Mouse (Mus musculus) MEL (cell line): ENCODE measurements around the gene Pip5k1b. TPM values are rescaled to one million over a fixed set of nuclear protein-coding genes. Genes with fewer than 3 reads are reported as not detected.

Experiments used
- DNase-seq: peaks from one replicate; pipeline ENCODE4 v3.0.0; 2011; ENCODE audit warnings: low read depth, low spot score
- H3K27ac ChIP-seq: 2 replicates; pipeline ENCODE4 v1.5.1; 2012; ENCODE audit warnings: low read depth, mild to moderate bottlenecking, control low read depth, low read length, moderate library complexity; ENCODE audit not compliant: control insufficient read depth
- H3K27me3 ChIP-seq, 2 experiments: fragments of 150-350 bp in 1 of 2; sonication (generic) in 1 of 2; 2 replicates each; pipeline ENCODE4 v1.6.1; 2012; ENCODE audit warnings: low read length in 2 of 2, mild to moderate bottlenecking in 2 of 2, improper control_type of control experiment in 1 of 2, moderate library complexity in 1 of 2; ENCODE audit not compliant: insufficient read depth in 2 of 2, control insufficient read depth in 1 of 2
- H3K36me3 ChIP-seq, 2 experiments: 2 replicates each; pipeline ENCODE4 v1.6.1; 2012 to 2014; ENCODE audit warnings: low read length in 2 of 2, improper control_type of control experiment in 1 of 2, inconsistent platforms in 1 of 2, mild to moderate bottlenecking in 1 of 2; ENCODE audit not compliant: insufficient read depth in 2 of 2, control insufficient read depth in 1 of 2
- H3K4me1 ChIP-seq, 2 experiments: fragments of 150-350 bp in 1 of 2; sonication (generic) in 1 of 2; 2 replicates each; pipeline ENCODE4 v1.6.1; 2012; ENCODE audit warnings: low read length in 2 of 2, improper control_type of control experiment in 1 of 2, mild to moderate bottlenecking in 1 of 2; ENCODE audit not compliant: insufficient read depth in 2 of 2, control insufficient read depth in 1 of 2
- H3K4me3 ChIP-seq, 2 experiments: fragments of 150-350 bp in 1 of 2; sonication (generic) in 1 of 2; 2 replicates each; pipeline ENCODE4 v1.5.1; 2012; ENCODE audit warnings: low read depth in 2 of 2, low read length in 2 of 2, mild to moderate bottlenecking in 2 of 2, moderate library complexity in 2 of 2, control low read depth in 1 of 2, improper control_type of control experiment in 1 of 2; ENCODE audit not compliant: control insufficient read depth in 1 of 2, insufficient read depth in 1 of 2
- H3K79me2 ChIP-seq: 2 replicates; pipeline ENCODE4 v1.6.1; 2012; ENCODE audit warnings: mild to moderate bottlenecking, low read length, moderate library complexity; ENCODE audit not compliant: control insufficient read depth, poor library complexity, insufficient read depth
- H3K9ac ChIP-seq: 2 replicates; pipeline ENCODE4 v1.6.1; 2012; ENCODE audit warnings: low read depth, mild to moderate bottlenecking, control low read depth, low read length, moderate library complexity; ENCODE audit not compliant: control insufficient read depth, poor library complexity, severe bottlenecking
- H3K9me3 ChIP-seq: fragments of 150-350 bp; sonication (generic); replicated peaks from 2 replicates; pipeline ENCODE4 v1.6.1; 2012; ENCODE audit warnings: mild to moderate bottlenecking, low read length, improper control_type of control experiment, moderate library complexity; ENCODE audit not compliant: insufficient read depth
- BHLHE40 ChIP-seq: IDR thresholded peaks from 2 replicates; pipeline ENCODE4 v1.6.1; 2012; ENCODE audit warnings: low read depth, mild to moderate bottlenecking, inconsistent platforms, low read length, improper control_type of control experiment, borderline replicate concordance
- CTCF ChIP-seq, 3 experiments: IDR thresholded peaks in 2 of 3; conservative IDR thresholded peaks in 1 of 3; 2 replicates each; pipeline ENCODE4 v1.5.1; 2011 to 2012; ENCODE audit warnings: low read length in 3 of 3, low read depth in 2 of 3, mild to moderate bottlenecking in 2 of 3, improper control_type of control experiment in 1 of 3, inconsistent platforms in 1 of 3, mixed read lengths in 1 of 3, moderate library complexity in 1 of 3; ENCODE audit not compliant: control insufficient read depth in 1 of 3, insufficient read depth in 1 of 3, poor library complexity in 1 of 3, severe bottlenecking in 1 of 3
- ELF1 ChIP-seq: IDR thresholded peaks from 2 replicates; pipeline ENCODE4 v1.6.1; 2014; ENCODE audit warnings: low read depth, mild to moderate bottlenecking, inconsistent platforms, low read length, improper control_type of control experiment, moderate library complexity
- EP300 ChIP-seq, 2 experiments: IDR thresholded peaks; 2 replicates each; pipeline ENCODE4 v1.6.1; 2011; ENCODE audit warnings: improper control_type of control experiment in 2 of 2, low read length in 2 of 2, low read depth in 1 of 2, mild to moderate bottlenecking in 1 of 2
- HCFC1 ChIP-seq: IDR thresholded peaks from 2 replicates; pipeline ENCODE4 v1.6.1; 2012; ENCODE audit warnings: low read depth, mild to moderate bottlenecking, inconsistent platforms, low read length, improper control_type of control experiment, moderate library complexity
- MAZ ChIP-seq: IDR thresholded peaks from 2 replicates; pipeline ENCODE4 v1.6.1; 2012; ENCODE audit warnings: low read depth, mild to moderate bottlenecking, inconsistent platforms, low read length, improper control_type of control experiment
- MYC ChIP-seq: IDR thresholded peaks from 2 replicates; pipeline ENCODE4 v1.6.1; 2011; ENCODE audit warnings: low read depth, mild to moderate bottlenecking, low read length, improper control_type of control experiment, moderate library complexity
- RCOR1 ChIP-seq: IDR thresholded peaks from 2 replicates; pipeline ENCODE4 v1.6.1; 2012; ENCODE audit warnings: low read depth, mild to moderate bottlenecking, inconsistent platforms, low read length, improper control_type of control experiment
- TAL1 ChIP-seq: IDR thresholded peaks from 2 replicates; pipeline ENCODE4 v1.6.1; 2012; ENCODE audit warnings: mild to moderate bottlenecking, inconsistent platforms, low read length, moderate library complexity, mixed read lengths
- TCF12 ChIP-seq: IDR thresholded peaks from 2 replicates; pipeline ENCODE4 v1.6.1; 2014; ENCODE audit warnings: low read depth, mild to moderate bottlenecking, inconsistent platforms, low read length, improper control_type of control experiment, moderate library complexity
- ZKSCAN1 ChIP-seq: IDR thresholded peaks from 2 replicates; pipeline ENCODE4 v1.6.1; 2012; ENCODE audit warnings: low read depth, mild to moderate bottlenecking, inconsistent platforms, low read length, improper control_type of control experiment, moderate library complexity
- ZNF384 ChIP-seq: IDR thresholded peaks from 2 replicates; pipeline ENCODE4 v1.6.1; 2012; ENCODE audit warnings: low read depth, mild to moderate bottlenecking, inconsistent platforms, low read length, improper control_type of control experiment
- polyA plus RNA-seq, 2 experiments: library from polyadenylated mRNA; stranded (reverse) in 1 of 2; unstranded in 1 of 2; fragments of >175 nt in 1 of 2; fragments of >200 nt in 1 of 2; gene quantifications; 2 replicates each; pipeline versions ENCODE4 v1.2.1 to v1.2.4; 2012; ENCODE audit warnings: low replicate concordance in 2 of 2, low read depth in 1 of 2; ENCODE audit not compliant: insufficient read length in 2 of 2, insufficient read depth in 1 of 2, missing spikeins in 1 of 2
- total RNA-seq: library from RNA; depleted of rRNA; stranded (reverse); fragments of 300-350 nt; gene quantifications from 2 replicates; pipeline ENCODE4 v1.2.3, GENCODE M21; 2012

Gene Pip5k1b
- total and polyA plus RNA-seq, 3 experiments: 3.4 to 10.0 TPM; not detected in 1

- TF ChIP-seq HCFC1 (no peak), CTCF (IDR thresholded peaks at IDR 0.05 in 2 of 3, conservative IDR thresholded peaks at IDR 0.05 in 1 of 3; ENCODE audit: control insufficient read depth in 1 of 3, insufficient read depth in 1 of 3, low read depth in 2 of 3, low read length in 3 of 3, poor library complexity in 1 of 3, severe bottlenecking in 1 of 3) (no peak), ZNF384 (no peak)
Measured at GRCm38 (mm10) chr19:24336370-24337076, 219.1 kb downstream of the Pip5k1b start (continued).

DNA sequence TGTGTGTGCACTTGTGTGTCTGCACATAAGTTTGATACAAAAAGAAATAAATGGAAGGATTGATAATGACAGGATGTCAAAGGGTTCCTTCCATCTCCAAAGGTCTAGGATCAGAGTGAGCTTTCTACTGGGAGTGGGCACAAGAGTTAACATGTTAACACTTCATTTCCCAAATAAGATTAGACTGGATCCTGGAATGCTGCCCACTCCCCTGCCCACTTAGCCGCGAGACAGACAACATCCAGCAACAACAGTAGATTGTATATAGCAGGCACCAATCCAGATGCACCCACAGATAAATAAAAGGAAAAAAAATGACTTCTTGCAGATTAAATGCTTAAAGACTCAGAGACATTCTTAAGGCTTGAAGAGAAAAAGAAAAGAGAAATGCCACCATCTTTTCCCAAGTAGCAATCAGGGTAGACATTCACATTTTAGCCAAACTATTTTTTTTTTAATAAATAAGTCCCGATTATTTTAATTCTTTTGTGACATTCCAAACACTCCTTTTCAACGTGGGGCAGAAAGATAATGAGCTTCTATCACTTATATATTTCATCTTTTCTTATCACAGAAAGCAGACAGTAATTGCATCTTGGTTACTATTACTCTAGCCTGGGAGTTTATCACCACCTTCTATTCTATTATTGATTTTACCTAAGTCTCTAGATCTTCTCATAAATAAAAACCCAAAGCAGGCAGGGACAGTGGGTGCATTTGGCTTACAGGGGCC, 219.9 kb downstream of the Pip5k1b start:
- peak overlapping the region; percentile 45 to 56 for H3K4me3 ChIP-seq
- H3K79me2 ChIP-seq: no peaks in the 10 kb centered on the region
- TF ChIP-seq ZNF384: peak; percentile 63; the same call in 1 of the 2 replicates
- no peak for TF ChIP-seq MYC
- peak; percentile 68 to 74 for TF ChIP-seq EP300 (IDR thresholded peaks at IDR 0.05; ENCODE audit: low read depth in 1 of 2, low read length in 2 of 2)
- TF ChIP-seq TCF12: peak; percentile 83
- TF ChIP-seq ELF1: no peak
- TF ChIP-seq TAL1: peak; percentile 11; the same call in 1 of the 2 replicates
- H3K9me3 ChIP-seq: no peaks in the 10 kb centered on the region
- H3K27me3 ChIP-seq: no peaks in the 10 kb centered on the region
- peaks cover 19 to 30% of the 10 kb centered on the region in 2 experiments for H3K4me1 ChIP-seq
- peak overlapping the region; percentile 24; the same call in 1 of the 2 replicates for H3K9ac ChIP-seq
- peak overlapping the region; percentile 65 for H3K27ac ChIP-seq
- peaks cover 0 to 23% of the 10 kb centered on the region in 2 experiments; a peak in 2 of 4 replicates for H3K36me3 ChIP-seq
- DNase-seq: peak; percentile 28

- peaks cover 25 to 39% of the 10 kb centered on the region in 2 experiments for H3K4me1 ChIP-seq
- no peaks in the 10 kb centered on the region for H3K79me2 ChIP-seq
- DNase-seq: no peak
- H3K9ac ChIP-seq: no peak overlapping the region
- TF ChIP-seq RCOR1: no peak
- TF ChIP-seq CTCF (IDR thresholded peaks at IDR 0.05 in 2 of 3, conservative IDR thresholded peaks at IDR 0.05 in 1 of 3; ENCODE audit: control insufficient read depth in 1 of 3, insufficient read depth in 1 of 3, low read depth in 2 of 3, low read length in 3 of 3, poor library complexity in 1 of 3, severe bottlenecking in 1 of 3): no peak
- no peak for TF ChIP-seq ZKSCAN1
- TF ChIP-seq BHLHE40: peak; percentile 45; the same call in 1 of the 2 replicates
- TF ChIP-seq TAL1: no peak
- TF ChIP-seq MAZ: no peak
- peaks cover 0 to 28% of the 10 kb centered on the region in 2 experiments; a peak in 2 of 4 replicates for H3K36me3 ChIP-seq
- H3K27me3 ChIP-seq: no peaks in the 10 kb centered on the region
- no peak overlapping the region for H3K4me3 ChIP-seq
- no peaks in the 10 kb centered on the region for H3K9me3 ChIP-seq
- H3K27ac ChIP-seq: no peak overlapping the region
Measured at GRCm38 (mm10) chr19:24332956-24333355, 222.7 kb downstream of the Pip5k1b start.
